Mouse (Mus musculus) cortical plate, adult 2 months (tissue): ENCODE results near the gene Cgnl1.

Source experiments
- CTCF ChIP-seq: fragments of 200-500 bp; IDR thresholded peaks from 2 replicates; pipeline ENCODE4 v1.5.1; 2011; ENCODE audit warnings: mild to moderate bottlenecking, control low read depth, low read length; ENCODE audit not compliant: insufficient read depth; ENCODE audit errors: extremely low read depth
- POLR2A ChIP-seq: fragments of 200-500 bp; IDR thresholded peaks from 2 replicates; pipeline ENCODE4 v1.6.1; 2011; ENCODE audit warnings: mild to moderate bottlenecking, low read length, control low read depth; ENCODE audit not compliant: insufficient read depth; ENCODE audit errors: extremely low read depth

GRCm38 (mm10) chr9:71582771-71583170, 188.6 kb downstream of the Cgnl1 start:
- no peak for TF ChIP-seq CTCF
- no peak for TF ChIP-seq POLR2A
